Mouse (Mus musculus): Measurements from ENCODE around the gene Fshr. TPM values are rescaled to one million over a fixed set of nuclear protein-coding genes. Genes with fewer than 3 reads are reported as not detected.

Gene Fshr
- polyA plus RNA-seq, 1 experiment = not detected

GRCm38 (mm10) chr17:88980708-88981355 lies 219.6 kb downstream of the Fshr start:
- H3K27me3 ChIP-seq (ENCODE audit: control insufficient read depth, insufficient read depth, insufficient read length) = no peaks in the 10 kb centered on the region
- H3K4me3 ChIP-seq = no peak overlapping the region

GRCm38 (mm10) chr17:88974538-88974937 lies 225.9 kb downstream of the Fshr start:
- H3K4me2 ChIP-seq (ENCODE audit: low read depth) = no peak overlapping the region
- H3K36me3 ChIP-seq (ENCODE audit: control insufficient read depth, insufficient read depth) = no peaks in the 10 kb centered on the region
- no peak overlapping the region for H3ac ChIP-seq (ENCODE audit: control insufficient read depth, insufficient read length)
- TF ChIP-seq MAX (IDR thresholded peaks at IDR 0.05; ENCODE audit: low read depth) = no peak
- TF ChIP-seq E2F4 (IDR thresholded peaks at IDR 0.05; ENCODE audit: insufficient read depth) = no peak
- no peak for TF ChIP-seq USF1 (IDR thresholded peaks at IDR 0.05; ENCODE audit: low read depth)
- no peak for TF ChIP-seq POLR2AphosphoS2 (IDR thresholded peaks at IDR 0.05; ENCODE audit: insufficient read length, low read depth)
- H3K4me3 ChIP-seq = no peak overlapping the region
- no peaks in the 10 kb centered on the region for H3K79me2 ChIP-seq (ENCODE audit: control insufficient read depth, insufficient read depth)
- no peaks in the 10 kb centered on the region for H3K27me3 ChIP-seq (ENCODE audit: control insufficient read depth, insufficient read depth, insufficient read length)

More at GRCm38 (mm10) chr17:88980708-88981355, 219.6 kb downstream of the Fshr start:
- H3K36me3 ChIP-seq (ENCODE audit: control insufficient read depth, insufficient read depth) = no peaks in the 10 kb centered on the region
- H3K79me2 ChIP-seq (ENCODE audit: control insufficient read depth, insufficient read depth) = no peaks in the 10 kb centered on the region
- H3K4me2 ChIP-seq (ENCODE audit: low read depth) = no peak overlapping the region
- H3ac ChIP-seq (ENCODE audit: control insufficient read depth, insufficient read length) = no peak overlapping the region
- TF ChIP-seq MYOD1 (IDR thresholded peaks at IDR 0.05; ENCODE audit: control insufficient read depth in 1 of 3, insufficient read length in 2 of 3, low read depth in 2 of 3) (no peak), USF1 (IDR thresholded peaks at IDR 0.05; ENCODE audit: low read depth) (no peak), REST (IDR thresholded peaks at IDR 0.05; ENCODE audit: insufficient read depth, insufficient read length) (no peak), MAX (IDR thresholded peaks at IDR 0.05; ENCODE audit: low read depth) (no peak), POLR2AphosphoS2 (IDR thresholded peaks at IDR 0.05; ENCODE audit: insufficient read length, low read depth) (no peak), E2F4 (IDR thresholded peaks at IDR 0.05; ENCODE audit: insufficient read depth) (no peak), MYOG (IDR thresholded peaks at IDR 0.05; ENCODE audit: control insufficient read depth in 1 of 3, insufficient read depth in 1 of 3, insufficient read length in 2 of 3, low read depth in 2 of 3) (no peak), TCF3 (IDR thresholded peaks at IDR 0.05; ENCODE audit: insufficient read length, low read depth) (no peak), POLR2A (IDR thresholded peaks at IDR 0.05; ENCODE audit: insufficient read length, low read depth) (no peak), CEBPB (IDR thresholded peaks at IDR 0.05; ENCODE audit: insufficient read depth, poor library complexity, severe bottlenecking) (no peak), SRF (IDR thresholded peaks at IDR 0.05; ENCODE audit: control insufficient read depth, insufficient read length, low read depth) (no peak), TCF12 (IDR thresholded peaks at IDR 0.05; ENCODE audit: insufficient read depth, poor library complexity, severe bottlenecking) (no peak)

- Histone ChIP-seq H3K36me3 (ENCODE audit: control insufficient read depth, insufficient read depth) (no peaks in the 10 kb centered on the region), H3K4me3 (no peak overlapping the region), H3ac (ENCODE audit: control insufficient read depth, insufficient read length) (no peak overlapping the region), H3K27me3 (ENCODE audit: control insufficient read depth, insufficient read depth, insufficient read length) (no peaks in the 10 kb centered on the region), H3K79me2 (ENCODE audit: control insufficient read depth, insufficient read depth) (no peaks in the 10 kb centered on the region), H3K4me2 (ENCODE audit: low read depth) (no peak overlapping the region)
- TF ChIP-seq MAX (IDR thresholded peaks at IDR 0.05; ENCODE audit: low read depth) (no peak), REST (IDR thresholded peaks at IDR 0.05; ENCODE audit: insufficient read depth, insufficient read length) (no peak), POLR2AphosphoS2 (IDR thresholded peaks at IDR 0.05; ENCODE audit: insufficient read length, low read depth) (no peak), TCF12 (IDR thresholded peaks at IDR 0.05; ENCODE audit: insufficient read depth, poor library complexity, severe bottlenecking) (no peak), USF1 (IDR thresholded peaks at IDR 0.05; ENCODE audit: low read depth) (no peak), SRF (IDR thresholded peaks at IDR 0.05; ENCODE audit: control insufficient read depth, insufficient read length, low read depth) (no peak), CEBPB (IDR thresholded peaks at IDR 0.05; ENCODE audit: insufficient read depth, poor library complexity, severe bottlenecking) (no peak), TCF3 (IDR thresholded peaks at IDR 0.05; ENCODE audit: insufficient read length, low read depth) (no peak)
Observed at GRCm38 (mm10) chr17:88966028-88966427, 234.4 kb downstream of the Fshr start.

GRCm38 (mm10) chr17:88954011-88954410 lies 246.5 kb downstream of the Fshr start:
- TF ChIP-seq CEBPB (IDR thresholded peaks at IDR 0.05; ENCODE audit: insufficient read depth, poor library complexity, severe bottlenecking) = no peak
- TF ChIP-seq MAX (IDR thresholded peaks at IDR 0.05; ENCODE audit: low read depth) = no peak
- TF ChIP-seq TCF12 (IDR thresholded peaks at IDR 0.05; ENCODE audit: insufficient read depth, poor library complexity, severe bottlenecking) = no peak
- TF ChIP-seq USF1 (IDR thresholded peaks at IDR 0.05; ENCODE audit: low read depth) = no peak
- no peak for TF ChIP-seq E2F4 (IDR thresholded peaks at IDR 0.05; ENCODE audit: insufficient read depth)
- TF ChIP-seq MYOD1 (IDR thresholded peaks at IDR 0.05; ENCODE audit: control insufficient read depth in 1 of 3, insufficient read length in 2 of 3, low read depth in 2 of 3) = no peak
- no peak for TF ChIP-seq POLR2AphosphoS2 (IDR thresholded peaks at IDR 0.05; ENCODE audit: insufficient read length, low read depth)
- no peak for TF ChIP-seq SRF (IDR thresholded peaks at IDR 0.05; ENCODE audit: control insufficient read depth, insufficient read length, low read depth)
- no peak for TF ChIP-seq MYOG (IDR thresholded peaks at IDR 0.05; ENCODE audit: control insufficient read depth in 1 of 3, insufficient read depth in 1 of 3, insufficient read length in 2 of 3, low read depth in 2 of 3)
- TF ChIP-seq TCF3 (IDR thresholded peaks at IDR 0.05; ENCODE audit: insufficient read length, low read depth) = no peak
- no peak for TF ChIP-seq POLR2A (IDR thresholded peaks at IDR 0.05; ENCODE audit: insufficient read length, low read depth)
- TF ChIP-seq REST (IDR thresholded peaks at IDR 0.05; ENCODE audit: insufficient read depth, insufficient read length) = no peak
- H3K27me3 ChIP-seq (ENCODE audit: control insufficient read depth, insufficient read depth, insufficient read length) = no peaks in the 10 kb centered on the region
- H3K4me2 ChIP-seq (ENCODE audit: low read depth) = no peak overlapping the region
- no peaks in the 10 kb centered on the region for H3K79me2 ChIP-seq (ENCODE audit: control insufficient read depth, insufficient read depth)
- no peak overlapping the region for H3ac ChIP-seq (ENCODE audit: control insufficient read depth, insufficient read length)
- no peak overlapping the region for H3K4me3 ChIP-seq
- no peaks in the 10 kb centered on the region for H3K36me3 ChIP-seq (ENCODE audit: control insufficient read depth, insufficient read depth)

GRCm38 (mm10) chr17:88938153-88938681 lies 262.3 kb downstream of the Fshr start:
- no peak overlapping the region for H3ac ChIP-seq (ENCODE audit: control insufficient read depth, insufficient read length)
- TF ChIP-seq TCF12 (IDR thresholded peaks at IDR 0.05; ENCODE audit: insufficient read depth, poor library complexity, severe bottlenecking) (no peak), E2F4 (IDR thresholded peaks at IDR 0.05; ENCODE audit: insufficient read depth) (no peak), CEBPB (IDR thresholded peaks at IDR 0.05; ENCODE audit: insufficient read depth, poor library complexity, severe bottlenecking) (no peak), POLR2A (IDR thresholded peaks at IDR 0.05; ENCODE audit: insufficient read length, low read depth) (no peak), SRF (IDR thresholded peaks at IDR 0.05; ENCODE audit: control insufficient read depth, insufficient read length, low read depth) (no peak), TCF3 (IDR thresholded peaks at IDR 0.05; ENCODE audit: insufficient read length, low read depth) (no peak), POLR2AphosphoS2 (IDR thresholded peaks at IDR 0.05; ENCODE audit: insufficient read length, low read depth) (no peak), REST (IDR thresholded peaks at IDR 0.05; ENCODE audit: insufficient read depth, insufficient read length) (no peak), MYOG (IDR thresholded peaks at IDR 0.05; ENCODE audit: control insufficient read depth in 1 of 3, insufficient read depth in 1 of 3, insufficient read length in 2 of 3, low read depth in 2 of 3) (no peak), MAX (IDR thresholded peaks at IDR 0.05; ENCODE audit: low read depth) (no peak), USF1 (IDR thresholded peaks at IDR 0.05; ENCODE audit: low read depth) (no peak), MYOD1 (IDR thresholded peaks at IDR 0.05; ENCODE audit: control insufficient read depth in 1 of 3, insufficient read length in 2 of 3, low read depth in 2 of 3) (no peak)
- H3K4me2 ChIP-seq (ENCODE audit: low read depth) = no peak overlapping the region
- no peak overlapping the region for H3K4me3 ChIP-seq
- no peaks in the 10 kb centered on the region for H3K27me3 ChIP-seq (ENCODE audit: control insufficient read depth, insufficient read depth, insufficient read length)
- H3K36me3 ChIP-seq (ENCODE audit: control insufficient read depth, insufficient read depth) = no peaks in the 10 kb centered on the region
- no peaks in the 10 kb centered on the region for H3K79me2 ChIP-seq (ENCODE audit: control insufficient read depth, insufficient read depth)

All from myocyte (in vitro differentiated cells).